Mouse (Mus musculus): ENCODE measurements around the gene Pla2g15. TPM values are rescaled to one million over a fixed set of nuclear protein-coding genes. Genes with fewer than 3 reads are reported as not detected.
"Not testable (repeated sequence)": the region's sequence is repeated elsewhere in the genome, so short reads cannot be mapped to it uniquely, and the experiment has no call there.

The Pla2g15 gene
- polyA plus RNA-seq, 1 experiment = 10.2 TPM

DNA sequence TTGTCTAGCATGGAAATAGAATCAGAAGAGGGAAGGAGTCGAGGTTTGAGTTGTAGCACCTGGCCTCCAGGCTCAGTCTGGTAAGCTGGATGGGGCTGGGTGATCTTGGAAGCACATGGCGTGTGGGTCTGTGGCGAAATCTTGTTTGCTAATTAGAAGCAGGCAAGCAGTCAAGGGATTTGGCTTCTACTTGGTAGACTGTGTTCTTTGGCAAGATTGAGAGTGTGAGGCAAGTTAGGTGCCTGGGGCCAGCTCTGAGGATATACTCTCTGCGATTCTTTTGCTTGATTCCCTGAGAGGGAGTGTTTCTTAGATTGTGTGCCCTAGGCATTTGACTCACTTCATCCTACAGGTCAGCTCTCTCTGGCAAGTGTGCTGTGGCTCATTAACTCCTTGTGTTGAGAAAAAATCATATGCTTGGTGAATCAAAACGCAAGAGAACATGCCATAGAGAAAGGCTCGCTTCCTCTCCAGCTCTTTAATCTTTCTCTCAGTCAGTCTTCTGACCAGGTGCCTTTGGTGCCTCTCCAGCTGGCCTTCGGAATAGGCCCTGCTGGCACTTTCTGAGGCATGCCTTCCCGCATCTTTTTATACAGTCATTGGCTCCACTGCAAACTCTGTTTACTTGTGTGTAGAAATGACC lies 35.5 kb downstream of the Pla2g15 start:
- no peak overlapping the region for H3K4me3 ChIP-seq (ENCODE audit: insufficient read depth, low read depth, low read length)
- H3K4me1 ChIP-seq (ENCODE audit: control insufficient read depth, insufficient read depth, low read length) = no peaks in the 10 kb centered on the region
- no peaks in the 10 kb centered on the region for H3K36me3 ChIP-seq (ENCODE audit: control insufficient read depth, insufficient read depth, low read length)
- 51% methylated on average over 8 of the region's 8 CpGs for WGBS
- H3K27me3 ChIP-seq (replicated peaks; ENCODE audit: control insufficient read depth, insufficient read depth, low read length) = no peaks in the 10 kb centered on the region
- TF ChIP-seq CTCF (conservative IDR thresholded peaks at IDR 0.05; ENCODE audit: insufficient read depth, insufficient read length, low read depth, low read length) = no peak
- H3K27ac ChIP-seq (ENCODE audit: insufficient read depth, low read depth, low read length) = no peak overlapping the region
- peak; percentile 30 for DNase-seq

DNA sequence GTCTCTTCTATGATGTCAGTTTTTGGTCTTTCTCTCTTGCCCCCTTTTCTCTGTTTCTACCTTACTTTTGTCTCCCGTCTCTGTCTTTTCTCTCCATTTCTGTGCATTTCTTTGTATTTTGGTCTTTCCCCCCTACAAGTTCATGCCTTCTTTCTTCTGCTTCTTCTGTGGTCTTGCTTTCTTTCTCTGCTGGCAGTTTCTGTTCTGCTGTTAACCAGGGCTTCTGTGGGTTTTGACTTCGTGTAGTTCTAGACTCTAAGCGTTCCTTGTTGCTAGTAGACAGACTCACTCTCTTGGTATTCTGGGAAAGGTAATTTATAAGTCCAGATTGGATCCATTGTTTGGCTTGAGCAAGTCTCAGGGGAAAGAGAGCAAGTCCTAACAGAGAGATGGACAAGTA lies 36.2 kb downstream of the Pla2g15 start:
- Histone ChIP-seq H3K4me3 (ENCODE audit: insufficient read depth, low read depth, low read length) (no peak overlapping the region), H3K27ac (ENCODE audit: insufficient read depth, low read depth, low read length) (no peak overlapping the region), H3K36me3 (ENCODE audit: control insufficient read depth, insufficient read depth, low read length) (no peaks in the 10 kb centered on the region), H3K27me3 (replicated peaks; ENCODE audit: control insufficient read depth, insufficient read depth, low read length) (no peaks in the 10 kb centered on the region), H3K4me1 (ENCODE audit: control insufficient read depth, insufficient read depth, low read length) (no peaks in the 10 kb centered on the region)
- TF ChIP-seq CTCF (conservative IDR thresholded peaks at IDR 0.05; ENCODE audit: insufficient read depth, insufficient read length, low read depth, low read length) = no peak
- TF ChIP-seq POLR2A (IDR thresholded peaks at IDR 0.05; ENCODE audit: low read depth, low read length) = no peak
- DNase-seq = no peak
- 83% methylated on average over 3 of the region's 3 CpGs for WGBS

- TF ChIP-seq CTCF (conservative IDR thresholded peaks at IDR 0.05; ENCODE audit: insufficient read depth, insufficient read length, low read depth, low read length) (no peak), POLR2A (IDR thresholded peaks at IDR 0.05; ENCODE audit: low read depth, low read length) (no peak)
- H3K27me3 ChIP-seq (replicated peaks; ENCODE audit: control insufficient read depth, insufficient read depth, low read length) = no peaks in the 10 kb centered on the region
- no peaks in the 10 kb centered on the region for H3K36me3 ChIP-seq (ENCODE audit: control insufficient read depth, insufficient read depth, low read length)
- H3K27ac ChIP-seq (ENCODE audit: insufficient read depth, low read depth, low read length) = no peak overlapping the region
- WGBS = 95% methylated on average over 4 of the region's 4 CpGs
- H3K4me3 ChIP-seq (ENCODE audit: insufficient read depth, low read depth, low read length) = no peak overlapping the region
- H3K4me1 ChIP-seq (ENCODE audit: control insufficient read depth, insufficient read depth, low read length) = no peaks in the 10 kb centered on the region
- no peak for DNase-seq
These were observed 39.0 kb downstream of the Pla2g15 start for GRCm38 (mm10) chr8:106189162-106189561.

- H3K27ac ChIP-seq (ENCODE audit: insufficient read depth, low read depth, low read length) = no peak overlapping the region
- DNase-seq = no peak
- no peaks in the 10 kb centered on the region for H3K36me3 ChIP-seq (ENCODE audit: control insufficient read depth, insufficient read depth, low read length)
- H3K4me3 ChIP-seq (ENCODE audit: insufficient read depth, low read depth, low read length) = no peak overlapping the region
- TF ChIP-seq POLR2A (IDR thresholded peaks at IDR 0.05; ENCODE audit: low read depth, low read length) = no peak
- no peak for TF ChIP-seq CTCF (conservative IDR thresholded peaks at IDR 0.05; ENCODE audit: insufficient read depth, insufficient read length, low read depth, low read length)
- no peaks in the 10 kb centered on the region for H3K4me1 ChIP-seq (ENCODE audit: control insufficient read depth, insufficient read depth, low read length)
- no peaks in the 10 kb centered on the region for H3K27me3 ChIP-seq (replicated peaks; ENCODE audit: control insufficient read depth, insufficient read depth, low read length)
- WGBS = 99% methylated on average over 5 of the region's 5 CpGs
These were observed 41.4 kb downstream of the Pla2g15 start for GRCm38 (mm10) chr8:106191639-106192038.

DNA sequence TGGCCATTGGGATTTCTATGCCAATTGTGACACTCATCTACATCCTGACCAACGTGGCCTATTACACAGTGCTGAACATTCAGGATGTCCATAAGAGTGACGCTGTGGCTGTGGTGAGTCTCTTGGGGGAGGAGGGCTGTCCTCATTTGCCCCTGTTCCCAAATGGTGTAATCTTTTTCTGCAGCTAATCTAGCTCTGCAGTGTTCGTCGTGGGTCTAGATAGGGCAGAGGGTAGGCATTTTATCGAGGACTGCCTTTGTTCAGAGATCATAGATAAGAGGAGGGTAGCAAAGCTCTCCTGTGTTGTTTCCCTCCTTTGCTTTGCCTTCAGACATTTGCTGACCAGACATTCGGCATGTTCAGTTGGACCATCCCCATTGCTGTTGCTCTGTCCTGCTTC lies 43.0 kb downstream of the Pla2g15 start:
- Histone ChIP-seq H3K27me3 (replicated peaks; ENCODE audit: control insufficient read depth, insufficient read depth, low read length) (no peaks in the 10 kb centered on the region), H3K27ac (ENCODE audit: insufficient read depth, low read depth, low read length) (no peak overlapping the region), H3K36me3 (ENCODE audit: control insufficient read depth, insufficient read depth, low read length) (no peaks in the 10 kb centered on the region), H3K4me3 (ENCODE audit: insufficient read depth, low read depth, low read length) (no peak overlapping the region), H3K4me1 (ENCODE audit: control insufficient read depth, insufficient read depth, low read length) (no peaks in the 10 kb centered on the region)
- WGBS = 82% methylated on average over 6 of the region's 6 CpGs
- no peak for TF ChIP-seq CTCF (conservative IDR thresholded peaks at IDR 0.05; ENCODE audit: insufficient read depth, insufficient read length, low read depth, low read length)
- TF ChIP-seq POLR2A (IDR thresholded peaks at IDR 0.05; ENCODE audit: low read depth, low read length) = no peak
- no peak for DNase-seq

- 68% methylated on average over 5 of the region's 5 CpGs for WGBS
- H3K36me3 ChIP-seq (ENCODE audit: control insufficient read depth, insufficient read depth, low read length) = no peaks in the 10 kb centered on the region
- no peaks in the 10 kb centered on the region; the same call in 1 of the 2 replicates for H3K4me1 ChIP-seq (ENCODE audit: control insufficient read depth, insufficient read depth, low read length)
- no peak overlapping the region for H3K27ac ChIP-seq (ENCODE audit: insufficient read depth, low read depth, low read length)
- TF ChIP-seq POLR2A (IDR thresholded peaks at IDR 0.05; ENCODE audit: low read depth, low read length) (no peak), CTCF (conservative IDR thresholded peaks at IDR 0.05; ENCODE audit: insufficient read depth, insufficient read length, low read depth, low read length) (no peak)
- H3K4me3 ChIP-seq (ENCODE audit: insufficient read depth, low read depth, low read length) = no peak overlapping the region
- no peak for DNase-seq
- H3K27me3 ChIP-seq (replicated peaks; ENCODE audit: control insufficient read depth, insufficient read depth, low read length) = no peaks in the 10 kb centered on the region
These were observed 43.9 kb downstream of the Pla2g15 start for GRCm38 (mm10) chr8:106194062-106194461.

GRCm38 (mm10) chr8:106198741-106199140 lies 48.5 kb downstream of the Pla2g15 start:
- TF ChIP-seq POLR2A (IDR thresholded peaks at IDR 0.05; ENCODE audit: low read depth, low read length) (no peak), CTCF (conservative IDR thresholded peaks at IDR 0.05; ENCODE audit: insufficient read depth, insufficient read length, low read depth, low read length) (peak; percentile 62)
- no peak overlapping the region for H3K27ac ChIP-seq (ENCODE audit: insufficient read depth, low read depth, low read length)
- DNase-seq = peak; percentile 49
- WGBS = 0% methylated on average over 1 of the region's 1 CpGs
- no peak overlapping the region for H3K4me3 ChIP-seq (ENCODE audit: insufficient read depth, low read depth, low read length)
- H3K36me3 ChIP-seq (ENCODE audit: control insufficient read depth, insufficient read depth, low read length) = peaks cover 7% of the 10 kb centered on the region
- no peaks in the 10 kb centered on the region; the same call in 1 of the 2 replicates for H3K4me1 ChIP-seq (ENCODE audit: control insufficient read depth, insufficient read depth, low read length)
- H3K27me3 ChIP-seq (replicated peaks; ENCODE audit: control insufficient read depth, insufficient read depth, low read length) = no peaks in the 10 kb centered on the region

DNA sequence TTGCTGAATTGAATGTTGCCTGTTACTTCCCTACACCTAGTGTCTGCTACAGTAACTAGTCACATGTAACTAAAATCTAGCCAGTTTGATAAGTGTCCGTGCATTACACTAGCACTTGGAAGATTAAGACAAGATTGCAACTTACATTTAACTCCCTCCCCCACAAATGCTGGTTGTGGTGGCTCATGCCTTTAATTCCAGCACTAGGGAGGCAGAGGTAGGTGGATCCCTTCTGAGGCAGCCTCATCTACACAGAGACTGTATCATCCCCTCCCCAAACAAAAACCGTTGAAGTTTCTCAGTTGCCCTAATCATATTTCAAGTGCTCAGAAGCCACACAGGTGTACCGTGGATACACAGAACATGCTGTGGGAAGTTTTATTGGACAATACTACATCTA lies 49.4 kb downstream of the Pla2g15 start:
- not testable (repeated sequence) for H3K27ac ChIP-seq (ENCODE audit: insufficient read depth, low read depth, low read length); H3K36me3 ChIP-seq (ENCODE audit: control insufficient read depth, insufficient read depth, low read length); DNase-seq; H3K27me3 ChIP-seq (replicated peaks; ENCODE audit: control insufficient read depth, insufficient read depth, low read length); H3K4me3 ChIP-seq (ENCODE audit: insufficient read depth, low read depth, low read length); H3K4me1 ChIP-seq (ENCODE audit: control insufficient read depth, insufficient read depth, low read length)
- WGBS = 71% methylated on average over 3 of the region's 3 CpGs
